Mouse (Mus musculus) liver, embryonic 12.5 days (tissue): ENCODE results near the gene Lysmd4. TPM values are rescaled to one million over a fixed set of nuclear protein-coding genes. Genes with fewer than 3 reads are reported as not detected.

Experiments used
- ATAC-seq: fragments of 200-750 bp; cut with Nextera tagmentation; 2 replicates; pipeline ENCODE4 v1.8.0; 2017; ENCODE audit warnings: moderate number of reproducible peaks, mild to moderate bottlenecking, moderate library complexity
- H3K27ac ChIP-seq: fragments of 300-500 bp; sonication (generic); 2 replicates; pipeline ENCODE4 v1.5.1; 2016; ENCODE audit warnings: mild to moderate bottlenecking
- H3K27me3 ChIP-seq: fragments of 300-500 bp; sonication (generic); replicated peaks from 2 replicates; pipeline ENCODE4 v1.6.1; 2016; ENCODE audit warnings: mild to moderate bottlenecking, moderate library complexity
- H3K36me3 ChIP-seq: fragments of 300-500 bp; sonication (generic); 2 replicates; pipeline ENCODE4 v1.6.1; 2016; ENCODE audit warnings: mild to moderate bottlenecking, moderate library complexity
- H3K4me1 ChIP-seq: fragments of 300-500 bp; sonication (generic); 2 replicates; pipeline ENCODE4 v1.6.1; 2016
- H3K4me2 ChIP-seq: fragments of 300-500 bp; sonication (generic); 2 replicates; pipeline ENCODE4 v1.6.1; 2016; ENCODE audit warnings: mild to moderate bottlenecking, moderate library complexity
- H3K4me3 ChIP-seq: fragments of 300-500 bp; sonication (generic); 2 replicates; pipeline ENCODE4 v1.5.1; 2016; ENCODE audit warnings: mild to moderate bottlenecking, moderate library complexity
- H3K9ac ChIP-seq: fragments of 300-500 bp; sonication (generic); 2 replicates; pipeline ENCODE4 v1.6.1; 2016; ENCODE audit warnings: mild to moderate bottlenecking, moderate library complexity
- H3K9me3 ChIP-seq: fragments of 300-500 bp; sonication (generic); replicated peaks from 2 replicates; pipeline ENCODE4 v1.6.1; 2016; ENCODE audit warnings: mild to moderate bottlenecking, moderate library complexity
- WGBS: fragments of 180-500 bp; shearing (Covaris S2); methylation state at CpG from one replicate; pipeline ENCODE4 v1.1.7; 2016; ENCODE audit not compliant: insufficient replicate concordance; 5-methylcytosine and 5-hydroxymethylcytosine counted together
- polyA plus RNA-seq: library from polyadenylated mRNA; unstranded; fragments of >200 nt; fragmentation: Nextera tagmentation; extraction: Ambion mirVana; gene quantifications from 2 replicates; pipeline ENCODE4 v1.2.1, GENCODE M21; 2016

Lysmd4 gene
- polyA plus RNA-seq, 1 experiment from 2014 or later, result 4.4 TPM

DNA sequence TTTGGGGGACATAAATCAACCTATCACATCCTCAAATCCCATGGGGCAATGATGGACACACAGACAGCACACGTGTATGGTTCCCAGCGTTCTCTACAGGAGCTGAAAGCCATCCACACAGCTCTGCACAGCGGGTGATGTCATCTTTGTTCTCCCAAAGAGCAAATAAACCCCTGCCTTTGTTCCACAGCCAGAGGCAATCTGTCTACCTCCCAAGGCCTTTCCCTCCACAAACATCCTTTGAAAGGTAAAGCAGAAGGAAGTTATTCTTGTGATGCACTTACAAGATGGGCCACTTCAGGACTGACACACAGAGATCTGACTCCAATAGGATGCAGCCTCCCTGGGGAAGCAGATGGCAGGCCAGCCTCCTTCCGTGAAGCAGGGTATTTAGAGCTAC, 10.4 kb upstream of the Lysmd4 start:
- no peak overlapping the region for H3K27ac ChIP-seq
- no peak for ATAC-seq

DNA sequence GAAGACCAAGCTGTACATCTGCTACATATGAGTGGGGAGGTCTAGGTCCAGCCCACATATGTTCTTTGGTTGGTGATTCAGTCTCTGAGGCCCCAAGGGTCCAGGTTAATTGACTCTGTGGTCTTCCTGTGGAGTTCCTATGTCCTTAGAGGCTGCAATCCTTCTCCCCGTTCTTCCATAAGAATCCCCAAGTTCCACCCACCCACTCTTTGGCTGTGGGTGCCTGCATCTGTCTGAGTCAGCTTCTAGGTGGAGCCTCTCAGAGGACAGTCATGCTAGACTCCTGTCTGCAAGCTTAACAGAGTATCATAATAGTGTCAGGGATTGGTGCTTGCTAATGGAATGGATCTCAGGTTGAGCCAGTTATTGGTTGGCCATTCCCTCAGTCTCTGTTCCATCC, 8.8 kb upstream of the Lysmd4 start:
- 70% methylated on average over 1 of the region's 1 CpGs for WGBS
- ATAC-seq, result no peak
- peaks cover 38% of the 10 kb centered on the region for H3K4me1 ChIP-seq
- no peaks in the 10 kb centered on the region for H3K36me3 ChIP-seq
- H3K27ac ChIP-seq, result no peak overlapping the region
- H3K4me3 ChIP-seq, result no peak overlapping the region
- H3K9ac ChIP-seq, result no peak overlapping the region
- no peaks in the 10 kb centered on the region for H3K9me3 ChIP-seq
- H3K27me3 ChIP-seq, result no peaks in the 10 kb centered on the region
- no peak overlapping the region for H3K4me2 ChIP-seq

More for the DNA sequence above, 10.4 kb upstream of the Lysmd4 start:
- Histone ChIP-seq H3K4me2 (no peak overlapping the region), H3K36me3 (no peaks in the 10 kb centered on the region), H3K4me1 (peaks cover 37% of the 10 kb centered on the region), H3K4me3 (no peak overlapping the region), H3K9ac (no peak overlapping the region), H3K9me3 (no peaks in the 10 kb centered on the region), H3K27me3 (no peaks in the 10 kb centered on the region)
- WGBS, result 72% methylated on average over 4 of the region's 4 CpGs

DNA sequence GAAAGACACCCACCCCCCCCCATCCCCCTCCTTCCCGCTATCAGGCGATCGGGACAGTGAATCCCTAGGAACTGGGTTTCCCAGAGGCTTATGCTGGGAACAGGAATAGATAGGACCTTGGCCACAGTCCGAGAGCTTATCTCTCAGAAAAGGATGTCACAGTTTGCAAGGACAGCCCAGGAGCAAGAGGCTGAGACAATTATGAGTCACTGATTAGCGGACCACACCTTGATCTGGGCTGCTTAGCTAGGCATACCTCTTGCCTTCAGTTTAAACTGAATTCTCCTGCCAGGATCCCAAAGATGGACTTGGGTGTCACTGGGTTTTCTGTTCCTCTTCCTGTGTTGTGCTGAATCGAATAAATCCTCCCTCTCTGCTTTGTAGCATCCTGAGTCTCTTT, 6.0 kb upstream of the Lysmd4 start:
- Histone ChIP-seq H3K36me3 (no peaks in the 10 kb centered on the region), H3K27ac (no peak overlapping the region), H3K4me3 (no peak overlapping the region), H3K4me2 (no peak overlapping the region), H3K4me1 (peaks cover 18% of the 10 kb centered on the region), H3K9ac (no peak overlapping the region), H3K27me3 (no peaks in the 10 kb centered on the region), H3K9me3 (no peaks in the 10 kb centered on the region)
- ATAC-seq, result peak; percentile 24; the same call in 1 of the 2 replicates
- 48% methylated on average over 6 of the region's 6 CpGs for WGBS

DNA sequence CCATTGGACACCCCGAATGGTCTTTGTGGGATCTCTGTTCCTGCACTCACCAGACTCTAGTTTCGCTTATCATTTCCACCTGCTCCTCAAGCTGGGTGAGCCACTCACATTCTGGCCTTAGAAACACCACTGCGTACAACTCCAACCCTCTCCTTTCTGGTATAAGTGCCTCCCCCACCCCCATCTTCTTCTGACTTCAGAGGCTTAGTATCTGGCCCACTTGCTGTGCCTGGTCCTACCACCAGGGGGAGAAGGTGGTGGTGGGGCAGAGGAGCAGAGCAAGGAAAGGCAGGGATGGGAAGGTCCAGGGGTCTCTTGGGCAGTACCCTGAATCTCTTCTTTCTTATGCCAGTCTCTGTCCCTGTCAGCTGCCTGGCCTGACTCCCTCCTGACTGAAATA, 5.3 kb upstream of the Lysmd4 start:
- Histone ChIP-seq H3K4me2 (no peak overlapping the region), H3K9me3 (no peaks in the 10 kb centered on the region), H3K4me3 (no peak overlapping the region), H3K4me1 (peaks cover 19% of the 10 kb centered on the region), H3K9ac (no peak overlapping the region), H3K27me3 (no peaks in the 10 kb centered on the region), H3K27ac (no peak overlapping the region), H3K36me3 (no peaks in the 10 kb centered on the region)
- WGBS, result 58% methylated on average over 3 of the region's 3 CpGs
- 0 out of 2 replicates have a peak, but pooled peaks have one; percentile 7 for ATAC-seq

DNA sequence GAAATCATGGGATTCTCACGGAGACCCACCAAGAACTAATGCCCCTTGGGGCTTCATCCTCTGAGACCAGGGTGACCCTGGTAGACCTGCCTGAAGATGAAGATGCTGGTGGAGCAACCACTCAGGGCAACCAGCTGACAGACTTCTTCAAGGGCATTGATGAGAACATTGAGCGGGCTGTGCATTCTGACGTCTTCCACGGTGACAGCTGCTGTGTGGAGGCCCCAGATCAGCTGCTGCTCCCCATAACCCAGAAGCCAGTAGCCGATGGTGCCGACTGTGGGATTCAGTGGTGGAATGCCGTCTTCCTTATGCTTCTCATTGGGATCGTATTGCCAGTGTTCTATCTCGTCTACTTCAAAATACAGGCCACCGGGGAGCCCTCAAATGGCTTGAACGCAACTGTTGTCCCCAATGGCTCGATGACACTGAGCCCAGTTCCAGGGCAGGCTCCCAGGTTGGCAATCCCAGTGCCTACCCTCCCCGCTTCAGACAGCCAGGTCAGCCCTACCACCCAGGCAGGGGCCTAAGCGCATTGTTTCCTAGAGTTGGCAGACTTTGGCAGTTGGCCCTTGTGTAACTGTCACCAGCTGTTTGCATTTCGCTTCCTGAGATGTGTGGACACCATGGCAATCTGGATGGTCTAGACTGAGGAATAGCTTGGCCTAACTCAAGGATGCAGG, 3.7 kb downstream of the Lysmd4 start:
- H3K4me2 ChIP-seq, result no peak overlapping the region
- H3K9ac ChIP-seq, result no peak overlapping the region
- ATAC-seq, result no peak
- peaks cover 13% of the 10 kb centered on the region; the same call in 1 of the 2 replicates for H3K36me3 ChIP-seq
- H3K27ac ChIP-seq, result no peak overlapping the region
- WGBS, result 87% methylated on average over 15 of the region's 15 CpGs
- no peaks in the 10 kb centered on the region for H3K9me3 ChIP-seq
- no peak overlapping the region for H3K4me3 ChIP-seq
- H3K27me3 ChIP-seq, result no peaks in the 10 kb centered on the region
- peaks cover 18% of the 10 kb centered on the region for H3K4me1 ChIP-seq

DNA sequence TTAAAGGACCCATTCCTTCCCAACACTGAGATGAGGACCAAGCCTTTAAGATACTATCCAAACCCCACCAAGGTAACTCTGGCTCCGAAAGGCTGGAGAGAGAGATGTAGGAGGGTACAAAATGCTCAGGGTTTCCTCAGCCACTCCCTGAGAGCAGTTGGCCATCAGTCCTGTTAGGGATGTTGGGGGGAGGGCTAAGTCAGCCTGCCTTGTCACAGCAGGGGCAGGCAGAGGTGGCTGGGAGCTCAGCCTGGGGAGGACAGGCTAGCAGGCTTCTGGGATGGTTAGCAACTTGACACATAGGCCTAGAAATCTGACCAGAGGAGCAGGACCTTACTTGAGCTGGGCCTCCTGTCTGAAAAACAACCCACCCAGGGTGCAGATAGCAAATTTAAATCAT, 5.2 kb downstream of the Lysmd4 start:
- 54% methylated on average over 1 of the region's 1 CpGs for WGBS
- Histone ChIP-seq H3K27me3 (no peaks in the 10 kb centered on the region), H3K4me2 (no peak overlapping the region), H3K9me3 (no peaks in the 10 kb centered on the region), H3K27ac (no peak overlapping the region), H3K4me1 (peaks cover 12% of the 10 kb centered on the region), H3K9ac (no peak overlapping the region), H3K4me3 (no peak overlapping the region), H3K36me3 (peaks cover 15% of the 10 kb centered on the region)
- ATAC-seq, result no peak

DNA sequence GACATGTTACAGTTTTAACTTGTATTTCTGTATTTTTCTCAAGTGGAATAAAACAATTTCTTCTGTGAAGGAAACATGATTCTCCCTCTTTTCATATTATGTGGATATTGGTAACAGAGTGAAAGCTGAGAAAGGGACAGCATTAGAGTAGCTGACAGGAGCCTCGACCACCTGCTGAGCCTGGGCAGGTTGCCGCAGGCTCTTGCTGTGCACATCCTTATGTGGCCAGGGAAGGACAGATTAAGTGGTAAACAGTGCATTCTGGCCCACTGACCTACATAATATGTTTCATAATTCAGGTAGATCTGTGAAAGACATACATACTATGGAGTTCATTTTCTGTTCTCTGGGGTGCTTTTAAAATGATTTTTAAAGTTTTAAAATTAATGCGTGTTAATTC, 6.0 kb downstream of the Lysmd4 start:
- Histone ChIP-seq H3K4me1 (peaks cover 5% of the 10 kb centered on the region), H3K27me3 (no peaks in the 10 kb centered on the region), H3K4me2 (no peak overlapping the region), H3K9ac (no peak overlapping the region), H3K9me3 (no peaks in the 10 kb centered on the region), H3K27ac (no peak overlapping the region), H3K36me3 (peaks cover 19% of the 10 kb centered on the region), H3K4me3 (no peak overlapping the region)
- 73% methylated on average over 3 of the region's 3 CpGs for WGBS
- no peak for ATAC-seq

DNA sequence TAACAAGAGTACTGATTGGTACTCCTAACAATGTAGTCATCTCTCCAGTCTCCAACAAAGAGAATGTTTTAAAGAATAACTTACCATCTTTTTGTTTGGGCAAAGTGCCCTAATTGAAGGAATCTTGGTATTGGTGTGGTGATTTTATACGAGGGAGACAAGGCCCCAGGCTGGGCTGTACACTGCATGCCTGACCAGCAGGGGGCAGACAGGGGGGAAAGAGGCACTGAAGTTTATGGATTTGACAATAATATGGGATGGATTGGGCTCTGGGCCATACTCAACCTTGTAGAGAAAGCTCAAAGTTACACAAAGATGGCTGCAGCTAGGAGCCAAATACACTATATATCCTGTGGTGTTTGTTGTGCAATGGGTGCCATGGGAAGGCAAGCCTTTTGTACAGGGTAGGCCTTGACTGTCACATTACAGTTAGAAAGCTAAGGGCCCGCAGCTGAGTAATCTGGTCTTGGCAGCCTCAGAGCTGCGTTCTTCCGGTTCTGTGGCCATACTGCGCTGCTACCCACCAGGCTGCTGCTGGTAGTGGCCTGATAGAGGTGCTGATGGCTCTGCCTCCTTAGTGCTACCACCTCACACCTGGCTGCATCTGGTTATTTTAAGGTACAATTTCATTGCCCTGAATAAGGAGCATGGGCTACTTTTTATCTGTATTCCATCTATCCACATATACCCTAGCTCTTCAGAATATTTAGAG, 6.7 kb downstream of the Lysmd4 start:
- 68% methylated on average over 5 of the region's 5 CpGs for WGBS
- H3K4me1 ChIP-seq, result no peaks in the 10 kb centered on the region
- no peaks in the 10 kb centered on the region for H3K27me3 ChIP-seq
- no peak overlapping the region for H3K4me2 ChIP-seq
- no peak overlapping the region for H3K9ac ChIP-seq
- peaks cover 19% of the 10 kb centered on the region for H3K36me3 ChIP-seq
- ATAC-seq, result peak; percentile 44
- H3K27ac ChIP-seq, result no peak overlapping the region
- no peak overlapping the region for H3K4me3 ChIP-seq
- H3K9me3 ChIP-seq, result no peaks in the 10 kb centered on the region

DNA sequence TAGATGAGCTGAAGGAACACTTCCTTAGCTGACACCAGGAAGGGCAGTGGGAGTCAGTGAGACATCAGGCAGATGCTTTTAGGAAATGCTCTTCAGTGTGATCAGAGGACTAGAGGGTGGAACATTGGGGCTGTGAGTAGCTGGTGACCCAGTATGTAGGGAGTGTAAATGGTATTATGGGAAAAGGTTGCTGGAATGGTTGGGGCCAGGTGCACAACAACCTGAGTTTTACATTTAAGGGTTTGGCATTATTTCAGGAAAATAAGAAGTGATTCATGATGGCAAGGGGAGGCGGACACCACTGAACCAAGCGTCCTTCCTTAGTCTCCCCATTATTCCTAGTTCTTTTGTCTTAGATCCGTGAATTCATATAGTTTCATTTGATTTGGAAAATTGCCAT, 7.4 kb downstream of the Lysmd4 start:
- Histone ChIP-seq H3K4me2 (no peak overlapping the region), H3K36me3 (peaks cover 25% of the 10 kb centered on the region), H3K9me3 (no peaks in the 10 kb centered on the region), H3K27me3 (no peaks in the 10 kb centered on the region), H3K4me1 (no peaks in the 10 kb centered on the region), H3K9ac (no peak overlapping the region), H3K4me3 (no peak overlapping the region), H3K27ac (no peak overlapping the region)
- 80% methylated on average over 3 of the region's 3 CpGs for WGBS
- ATAC-seq, result no peak

DNA sequence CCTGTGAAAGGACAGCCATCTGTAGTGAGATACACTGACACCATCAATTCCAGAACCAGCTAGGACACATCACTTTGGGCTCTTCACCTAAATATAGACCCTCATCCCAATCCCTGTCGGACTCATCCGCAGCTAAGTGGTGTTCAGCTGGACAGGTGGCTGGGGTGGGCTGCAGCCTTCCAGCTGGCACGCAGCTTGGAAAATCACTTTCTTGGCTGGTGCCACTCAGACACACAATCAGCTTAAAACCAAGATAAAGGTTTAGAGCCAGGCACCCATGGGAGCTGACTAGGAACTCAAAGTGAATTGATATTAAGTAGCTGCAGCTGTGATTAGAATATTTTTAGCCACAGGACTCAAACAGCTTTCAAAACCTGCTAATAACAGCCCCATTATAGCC, 7.9 kb downstream of the Lysmd4 start:
- H3K9ac ChIP-seq, result no peak overlapping the region
- H3K4me1 ChIP-seq, result no peaks in the 10 kb centered on the region
- WGBS, result 88% methylated on average over 3 of the region's 3 CpGs
- H3K4me2 ChIP-seq, result no peak overlapping the region
- no peak for ATAC-seq
- H3K27me3 ChIP-seq, result no peaks in the 10 kb centered on the region
- no peaks in the 10 kb centered on the region for H3K9me3 ChIP-seq
- H3K36me3 ChIP-seq, result peaks cover 30% of the 10 kb centered on the region
- H3K4me3 ChIP-seq, result no peak overlapping the region
- no peak overlapping the region for H3K27ac ChIP-seq

DNA sequence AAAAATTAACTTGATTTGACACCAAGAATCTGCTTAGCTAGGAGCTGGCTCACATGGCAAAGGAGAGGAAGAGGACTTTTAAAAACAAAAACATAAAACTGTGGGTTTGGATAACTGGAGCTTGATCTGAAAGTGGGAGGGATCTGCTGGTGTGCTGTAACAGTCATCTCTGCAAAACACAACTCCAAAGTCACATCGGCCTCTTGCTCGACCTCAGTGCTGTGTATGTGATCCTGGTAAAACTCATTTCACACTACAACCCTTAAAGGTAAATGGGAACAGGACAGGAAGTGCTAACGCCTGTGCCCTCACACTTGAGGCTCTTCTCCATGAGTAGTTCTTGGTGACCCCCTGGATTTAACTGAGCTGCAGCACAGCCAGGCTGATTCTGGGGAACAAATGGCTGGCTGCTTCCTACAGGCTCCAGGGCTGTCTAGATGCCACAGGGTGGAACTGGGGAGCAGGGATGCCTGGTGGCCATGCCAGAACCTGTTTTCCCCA, 8.3 kb downstream of the Lysmd4 start:
- Histone ChIP-seq H3K4me2 (no peak overlapping the region), H3K27ac (no peak overlapping the region)

DNA sequence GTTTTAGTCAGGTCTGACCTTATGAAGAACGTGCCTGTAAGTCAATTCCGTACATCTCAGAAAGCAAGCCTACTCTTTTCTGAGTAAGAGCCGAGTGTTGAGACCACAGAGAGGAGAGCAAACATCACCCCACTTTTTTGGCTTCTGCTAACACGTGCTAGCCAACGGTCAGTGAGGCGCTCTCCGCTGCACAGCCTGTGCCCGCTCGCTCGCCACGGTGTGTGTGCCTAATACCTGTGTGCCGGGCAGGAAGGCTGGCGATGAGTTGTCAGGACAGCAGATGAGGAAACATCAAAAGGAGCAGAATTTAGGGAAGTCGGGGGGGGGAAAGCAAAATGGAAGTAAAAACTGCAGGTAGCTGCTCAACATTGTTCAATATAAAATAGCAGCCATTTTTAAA, 10.2 kb downstream of the Lysmd4 start:
- no peak for ATAC-seq
- no peak overlapping the region for H3K9ac ChIP-seq
- no peaks in the 10 kb centered on the region for H3K9me3 ChIP-seq
- H3K36me3 ChIP-seq, result peaks cover 35% of the 10 kb centered on the region
- no peak overlapping the region for H3K27ac ChIP-seq
- no peaks in the 10 kb centered on the region for H3K4me1 ChIP-seq
- no peaks in the 10 kb centered on the region for H3K27me3 ChIP-seq
- 85% methylated on average over 14 of the region's 14 CpGs for WGBS
- H3K4me3 ChIP-seq, result no peak overlapping the region
- no peak overlapping the region for H3K4me2 ChIP-seq

More for the DNA sequence above, 8.3 kb downstream of the Lysmd4 start:
- peaks cover 35% of the 10 kb centered on the region for H3K36me3 ChIP-seq
- H3K4me3 ChIP-seq, result no peak overlapping the region
- H3K27me3 ChIP-seq, result no peaks in the 10 kb centered on the region
- H3K9ac ChIP-seq, result no peak overlapping the region
- 79% methylated on average over 3 of the region's 3 CpGs for WGBS
- H3K4me1 ChIP-seq, result no peaks in the 10 kb centered on the region
- no peak for ATAC-seq
- H3K9me3 ChIP-seq, result no peaks in the 10 kb centered on the region
